ENCODE assay signal across 8 mouse cellular contexts in the genomic region with DNA sequence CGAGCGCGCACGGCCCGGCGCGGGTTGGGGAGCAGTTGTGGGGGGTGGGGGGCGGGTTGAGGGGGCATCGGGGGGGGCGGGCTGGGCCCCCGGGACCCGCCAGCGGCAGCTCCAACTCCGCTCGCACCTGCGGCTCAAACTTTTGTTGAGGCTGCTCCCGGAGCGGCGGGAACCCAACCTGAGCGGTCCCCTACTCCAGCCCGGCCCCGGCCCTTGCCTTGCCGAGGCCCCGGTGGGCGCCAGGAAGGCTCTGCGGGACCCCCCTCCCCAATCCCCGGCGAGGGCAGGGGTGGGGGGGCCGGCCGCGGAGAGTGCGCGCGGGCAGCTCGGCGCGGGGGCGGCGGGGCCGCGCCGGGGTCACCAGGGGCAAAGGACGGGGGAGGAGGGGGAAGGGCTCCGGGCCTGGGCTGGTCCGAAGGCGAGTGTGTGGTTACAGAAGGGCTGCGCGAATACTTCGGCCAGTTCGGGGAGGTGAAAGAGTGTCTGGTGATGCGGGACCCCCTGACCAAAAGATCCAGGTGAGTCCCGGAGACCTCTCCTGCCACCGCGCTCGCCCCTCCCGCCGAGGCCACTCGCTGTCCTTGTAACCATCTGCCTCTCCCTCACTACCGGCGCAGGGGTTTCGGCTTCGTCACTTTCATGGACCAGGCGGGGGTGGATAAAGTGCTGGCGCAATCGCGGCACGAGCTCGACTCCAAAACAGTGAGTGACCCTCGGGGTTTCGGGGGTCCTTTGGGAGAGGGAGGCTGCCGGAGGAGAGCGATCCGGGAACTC. TPM values are rescaled to one million over a fixed set of nuclear protein-coding genes. Genes with fewer than 3 reads are reported as not detected.
DNase-seq lines count a peak whose midpoint lies in the region; ATAC-seq and TF ChIP-seq lines count a peak whose summit lies in the region.

No protein-coding gene starts in this region.

- peaks cover 44% of the 10 kb centered on the region for H3K4me1 ChIP-seq in kidney, embryonic 16.5 days (ENCODE audit: insufficient read depth, low read length)
- peaks cover 23% of the 10 kb centered on the region for H3K4me1 ChIP-seq in embryonic facial prominence, embryonic 11.5 days (ENCODE audit: control insufficient read depth, insufficient read depth, low read length)
- peaks cover 43% of the 10 kb centered on the region for H3K4me1 ChIP-seq in intestine, embryonic 15.5 days (replicated peaks)

- no peaks in the 10 kb centered on the region for H3K79me2 ChIP-seq in myocyte (ENCODE audit: control insufficient read depth, insufficient read depth)

- peak overlapping the region; percentile 20 for H3ac ChIP-seq in myocyte (ENCODE audit: control insufficient read depth, insufficient read length)

- H3K27ac ChIP-seq in kidney, embryonic 16.5 days (ENCODE audit: low read length): peak overlapping the region; percentile 78
- H3K27ac ChIP-seq in embryonic facial prominence, embryonic 11.5 days (replicated peaks; ENCODE audit: low read depth, low read length): peak overlapping the region; percentile 92
- H3K27ac ChIP-seq in intestine, embryonic 15.5 days: peak overlapping the region; percentile 64

- no peaks in the 10 kb centered on the region for H3K9me3 ChIP-seq in kidney, embryonic 16.5 days (ENCODE audit: low read length)
- no peaks in the 10 kb centered on the region for H3K9me3 ChIP-seq in embryonic facial prominence, embryonic 11.5 days (replicated peaks; ENCODE audit: control insufficient read depth, low read length)
- H3K9me3 ChIP-seq in intestine, embryonic 15.5 days: no peaks in the 10 kb centered on the region

- H3K36me3 ChIP-seq in kidney, embryonic 16.5 days (ENCODE audit: insufficient read depth, low read length): no peaks in the 10 kb centered on the region
- H3K36me3 ChIP-seq in embryonic facial prominence, embryonic 11.5 days (replicated peaks; ENCODE audit: control insufficient read depth, insufficient read depth, low read depth, low read length): no peaks in the 10 kb centered on the region; the same call in 1 of the 2 replicates
- H3K36me3 ChIP-seq in intestine, embryonic 15.5 days: peaks cover 2% of the 10 kb centered on the region; the same call in 1 of the 2 replicates
- no peaks in the 10 kb centered on the region for H3K36me3 ChIP-seq in myocyte (ENCODE audit: control insufficient read depth, insufficient read depth)

- H3K4me2 ChIP-seq in kidney, embryonic 16.5 days (replicated peaks; ENCODE audit: low read depth, low read length): peak overlapping the region; percentile 95
- peak overlapping the region; percentile 88 for H3K4me2 ChIP-seq in embryonic facial prominence, embryonic 11.5 days (ENCODE audit: low read depth, low read length)
- peak overlapping the region; percentile 94 for H3K4me2 ChIP-seq in intestine, embryonic 15.5 days (replicated peaks)
- peak overlapping the region; percentile 55 for H3K4me2 ChIP-seq in myocyte (ENCODE audit: low read depth)

- ATAC-seq in kidney, embryonic 16.5 days (ENCODE audit: low FRiP score, low TSS enrichment): no peak
- ATAC-seq in embryonic facial prominence, embryonic 11.5 days (replicated peaks; ENCODE audit: insufficient number of reproducible peaks, low FRiP score, low TSS enrichment, low read depth): no peak
- no peak; the same call in 1 of the 2 replicates for ATAC-seq in intestine, embryonic 15.5 days

- WGBS in kidney, embryonic 16.5 days: under 1% methylated on average over 51 of the region's 73 CpGs
- WGBS in embryonic facial prominence, embryonic 11.5 days: under 1% methylated on average over 47 of the region's 73 CpGs
- 2% methylated on average over 37 of the region's 73 CpGs for WGBS in intestine, embryonic 15.5 days

- TF ChIP-seq POLR2A in myocyte (IDR thresholded peaks at IDR 0.05; ENCODE audit: insufficient read length, low read depth): no peak

- H3K27me3 ChIP-seq in kidney, embryonic 16.5 days (ENCODE audit: insufficient read depth, low read length): peaks cover 11% of the 10 kb centered on the region; the same call in 1 of the 2 replicates
- H3K27me3 ChIP-seq in embryonic facial prominence, embryonic 11.5 days (ENCODE audit: control insufficient read depth, insufficient read depth, low read length): no peaks in the 10 kb centered on the region
- H3K27me3 ChIP-seq in intestine, embryonic 15.5 days (replicated peaks): peaks cover 12% of the 10 kb centered on the region
- peaks cover 51% of the 10 kb centered on the region for H3K27me3 ChIP-seq in myocyte (ENCODE audit: control insufficient read depth, insufficient read depth, insufficient read length)

- H3K9ac ChIP-seq in kidney, embryonic 16.5 days (replicated peaks; ENCODE audit: low read length): peak overlapping the region; percentile 95
- peak overlapping the region; percentile 100 for H3K9ac ChIP-seq in embryonic facial prominence, embryonic 11.5 days (replicated peaks; ENCODE audit: low read length)
- peak overlapping the region; percentile 89 for H3K9ac ChIP-seq in intestine, embryonic 15.5 days

- peak overlapping the region; percentile 93 for H3K4me3 ChIP-seq in kidney, embryonic 16.5 days (ENCODE audit: low read length)
- H3K4me3 ChIP-seq in embryonic facial prominence, embryonic 11.5 days (ENCODE audit: low read depth, low read length): peak overlapping the region; percentile 100
- H3K4me3 ChIP-seq in intestine, embryonic 15.5 days (replicated peaks): peak overlapping the region; percentile 99
- H3K4me3 ChIP-seq in myocyte: peak overlapping the region; percentile 14

- DNase-seq in kidney, postnatal 25 days: no peak
- peak; percentile 37 for DNase-seq in embryonic facial prominence, embryonic 11.5 days (ENCODE audit: low spot score)
- no peak for DNase-seq in thymus, postnatal 0 days (ENCODE audit: low spot score)
- no peak for DNase-seq in frontal cortex, postnatal 36 days (ENCODE audit: low spot score in 2 of 2)
- no peak for DNase-seq in MN1 (ENCODE audit: low spot score)

TF ChIP-seq in myocyte, 11 proteins besides CTCF, POLR2A, EP300 and RAD21:
- no peak for TF ChIP-seq MYOG (IDR thresholded peaks at IDR 0.05; ENCODE audit: control insufficient read depth in 1 of 3, insufficient read depth in 1 of 3, insufficient read length in 2 of 3, low read depth in 2 of 3)
- TF ChIP-seq POLR2AphosphoS2 (IDR thresholded peaks at IDR 0.05; ENCODE audit: insufficient read length, low read depth): no peak
- TF ChIP-seq E2F4 (IDR thresholded peaks at IDR 0.05; ENCODE audit: insufficient read depth): no peak
- no peak for TF ChIP-seq CEBPB (IDR thresholded peaks at IDR 0.05; ENCODE audit: insufficient read depth, poor library complexity, severe bottlenecking)
- TF ChIP-seq SRF (IDR thresholded peaks at IDR 0.05; ENCODE audit: control insufficient read depth, insufficient read length, low read depth): no peak
- TF ChIP-seq MAX (IDR thresholded peaks at IDR 0.05; ENCODE audit: low read depth): no peak
- TF ChIP-seq TCF3 (IDR thresholded peaks at IDR 0.05; ENCODE audit: insufficient read length, low read depth): no peak
- no peak for TF ChIP-seq MYOD1 (IDR thresholded peaks at IDR 0.05; ENCODE audit: control insufficient read depth in 1 of 3, insufficient read length in 2 of 3, low read depth in 2 of 3)
- no peak for TF ChIP-seq USF1 (IDR thresholded peaks at IDR 0.05; ENCODE audit: low read depth)
- TF ChIP-seq REST (IDR thresholded peaks at IDR 0.05; ENCODE audit: insufficient read depth, insufficient read length): no peak
- no peak for TF ChIP-seq TCF12 (IDR thresholded peaks at IDR 0.05; ENCODE audit: insufficient read depth, poor library complexity, severe bottlenecking)

RNA-seq across cellular contexts. Expression of gene Msi1, which starts 1.0 kb away (rescaled TPM):
- polyA plus RNA-seq in kidney, embryonic 16.5 days (2015; fragmentation: Nextera tagmentation; extraction: Ambion mirVana): 12.1 and 14.1 TPM in 2 replicates
- 52.4 and 53.9 TPM in 2 replicates for polyA plus RNA-seq in embryonic facial prominence, embryonic 11.5 days (2014; fragmentation: Nextera tagmentation; extraction: Ambion mirVana)
- polyA plus RNA-seq in intestine, embryonic 15.5 days (2015; fragmentation: Nextera tagmentation; extraction: Ambion mirVana): 8.7 and 10.4 TPM in 2 replicates
- 0.31 TPM for polyA plus RNA-seq in myocyte (2012; fragmentation: generic; extraction: Trizol)
- polyA plus RNA-seq in thymus, postnatal 0 days (2015; fragmentation: Nextera tagmentation; extraction: Ambion mirVana): 2.2 TPM in 2 replicates

RNA-seq across cellular contexts. Expression of gene Pla2g1b, which starts 35.7 kb away (rescaled TPM):
- polyA plus RNA-seq in kidney, embryonic 16.5 days (2015; fragmentation: Nextera tagmentation; extraction: Ambion mirVana): 0.94 and 2.1 TPM in 2 replicates
- polyA plus RNA-seq in embryonic facial prominence, embryonic 11.5 days (2014; fragmentation: Nextera tagmentation; extraction: Ambion mirVana): not detected in 2 replicates
- 2.1 and 2.9 TPM in 2 replicates for polyA plus RNA-seq in intestine, embryonic 15.5 days (2015; fragmentation: Nextera tagmentation; extraction: Ambion mirVana)
- polyA plus RNA-seq in myocyte (2012; fragmentation: generic; extraction: Trizol): not detected
- polyA plus RNA-seq in thymus, postnatal 0 days (2015; fragmentation: Nextera tagmentation; extraction: Ambion mirVana): 0.99 TPM in 2 replicates

RNA-seq across cellular contexts. Expression of gene Sirt4, which starts 54.2 kb away (rescaled TPM):
- polyA plus RNA-seq in kidney, embryonic 16.5 days (2015; fragmentation: Nextera tagmentation; extraction: Ambion mirVana): 27.3 and 27.5 TPM in 2 replicates
- polyA plus RNA-seq in embryonic facial prominence, embryonic 11.5 days (2014; fragmentation: Nextera tagmentation; extraction: Ambion mirVana): 12.7 and 17.2 TPM in 2 replicates
- 18.6 and 19.8 TPM in 2 replicates for polyA plus RNA-seq in intestine, embryonic 15.5 days (2015; fragmentation: Nextera tagmentation; extraction: Ambion mirVana)
- polyA plus RNA-seq in myocyte (2012; fragmentation: generic; extraction: Trizol): 13.6 TPM
- 17.0 and 17.3 TPM in 2 replicates for polyA plus RNA-seq in thymus, postnatal 0 days (2015; fragmentation: Nextera tagmentation; extraction: Ambion mirVana)

Comparison
In these comparisons a context has a peak if more than half of its experiments do, and no peak if none do; other contexts are left out.
1. H3K4me3 ChIP-seq: peak in every context shown above with its lines; median percentile 100 in embryonic facial prominence, embryonic 11.5 days; 99 in intestine, embryonic 15.5 days; 93 in kidney, embryonic 16.5 days; 14 in myocyte.